Mouse (Mus musculus) stomach, postnatal 0 days (tissue): ENCODE results near the gene Crim1.

Source experiments
- CTCF ChIP-seq: IDR thresholded peaks from 2 replicates; pipeline ENCODE4 v1.5.1; 2016; ENCODE audit warnings: antibody characterized with exemption, low read depth, mild to moderate bottlenecking, moderate library complexity
- EP300 ChIP-seq: optimal IDR thresholded peaks from 2 replicates; pipeline ENCODE3; 2016; ENCODE audit warnings: antibody characterized with exemption

- no peak for TF ChIP-seq CTCF
- TF ChIP-seq EP300 = no peak
Measured at GRCm38 (mm10) chr17:78163724-78164236, 36.3 kb upstream of the Crim1 start.
